Mouse (Mus musculus) thymus, adult 2 months (tissue): ENCODE results near the gene Cisd3. TPM values are rescaled to one million over a fixed set of nuclear protein-coding genes. Genes with fewer than 3 reads are reported as not detected.
"Not testable (repeated sequence)": the region's sequence is repeated elsewhere in the genome, so short reads cannot be mapped to it uniquely, and the experiment has no call there.

Experiments
- DNase-seq: peaks from one replicate; pipeline ENCODE4 v3.0.0; 2021
- H3K27ac ChIP-seq: fragments of 200-500 bp; 2 replicates; pipeline ENCODE4 v1.5.1; 2012; ENCODE audit warnings: low read length, control low read depth; ENCODE audit not compliant: control insufficient read depth, insufficient read depth
- H3K27me3 ChIP-seq: fragments of 200-500 bp; 2 replicates; pipeline ENCODE4 v1.6.1; 2012; ENCODE audit warnings: mild to moderate bottlenecking, low read length, moderate library complexity, mixed read lengths; ENCODE audit not compliant: control insufficient read depth, insufficient read depth
- H3K36me3 ChIP-seq: fragments of 200-500 bp; 2 replicates; pipeline ENCODE4 v1.6.1; 2012; ENCODE audit warnings: mild to moderate bottlenecking, low read length, moderate library complexity; ENCODE audit not compliant: control insufficient read depth, insufficient read depth
- H3K4me1 ChIP-seq: fragments of 200-500 bp; replicated peaks from 2 replicates; pipeline ENCODE4 v1.6.1; 2012; ENCODE audit warnings: low read length; ENCODE audit not compliant: control insufficient read depth, insufficient read depth
- H3K4me3 ChIP-seq: fragments of 200-500 bp; 2 replicates; pipeline ENCODE4 v1.5.1; 2012; ENCODE audit warnings: mild to moderate bottlenecking, low read length, control low read depth, moderate library complexity; ENCODE audit not compliant: control insufficient read depth, insufficient read depth
- CTCF ChIP-seq: fragments of 200-500 bp; IDR thresholded peaks from 2 replicates; pipeline ENCODE4 v1.5.1; 2012; ENCODE audit warnings: mild to moderate bottlenecking, control low read depth, low read length, moderate library complexity, borderline replicate concordance; ENCODE audit not compliant: control insufficient read depth, poor library complexity, insufficient read depth; ENCODE audit errors: extremely low read depth
- POLR2A ChIP-seq: fragments of 200-500 bp; IDR thresholded peaks from 2 replicates; pipeline ENCODE4 v1.6.1; 2012; ENCODE audit warnings: mild to moderate bottlenecking, low read length, control low read depth, moderate library complexity; ENCODE audit not compliant: control insufficient read depth, poor library complexity, insufficient read depth; ENCODE audit errors: extremely low read depth
- WGBS: fragments of 180-500 bp; shearing (Covaris S2); methylation state at CpG from one replicate; pipeline ENCODE4 v1.1.7; 2018; 5-methylcytosine and 5-hydroxymethylcytosine counted together
- polyA plus RNA-seq: library from polyadenylated mRNA; depleted of rRNA; stranded (reverse); fragments of >200 nt; gene quantifications from 2 replicates; pipeline ENCODE4 v1.2.3, GENCODE M21; 2012; rRNA removed

The Cisd3 gene
- polyA plus RNA-seq, 1 experiment, result 24.9 TPM

GRCm38 (mm10) chr11:97728730-97729129, 43.1 kb downstream of the Cisd3 start:
- Histone ChIP-seq H3K36me3 (peaks cover 24% of the 10 kb centered on the region), H3K4me3 (no peak overlapping the region), H3K27me3 (no peaks in the 10 kb centered on the region), H3K27ac (peak overlapping the region; percentile 25; the same call in 1 of the 2 replicates), H3K4me1 (peaks cover 21% of the 10 kb centered on the region)
- DNase-seq, result no peak
- 21% methylated on average over 7 of the region's 7 CpGs for WGBS
- TF ChIP-seq POLR2A (no peak), CTCF (no peak)

- no peak for DNase-seq
- no peaks in the 10 kb centered on the region for H3K36me3 ChIP-seq
- WGBS, result 83% methylated on average over 10 of the region's 10 CpGs
- H3K4me3 ChIP-seq, result no peak overlapping the region
- H3K27ac ChIP-seq, result no peak overlapping the region
- no peaks in the 10 kb centered on the region for H3K27me3 ChIP-seq
- no peak for TF ChIP-seq CTCF
- no peak for TF ChIP-seq POLR2A
- H3K4me1 ChIP-seq, result peaks cover 11% of the 10 kb centered on the region
Measured at GRCm38 (mm10) chr11:97733689-97734088, 48.1 kb downstream of the Cisd3 start.

GRCm38 (mm10) chr11:97734810-97735209, 49.2 kb downstream of the Cisd3 start:
- not testable (repeated sequence) for H3K4me3 ChIP-seq, DNase-seq, H3K27ac ChIP-seq, H3K27me3 ChIP-seq, H3K36me3 ChIP-seq, H3K4me1 ChIP-seq
- 91% methylated on average over 5 of the region's 5 CpGs for whole genome bisulfite sequencing

GRCm38 (mm10) chr11:97736645-97737044, 51.0 kb downstream of the Cisd3 start:
- no peak for DNase-seq
- Histone ChIP-seq H3K4me1 (peaks cover 6% of the 10 kb centered on the region), H3K36me3 (no peaks in the 10 kb centered on the region), H3K27me3 (no peaks in the 10 kb centered on the region), H3K4me3 (no peak overlapping the region), H3K27ac (no peak overlapping the region)
- 94% methylated on average over 5 of the region's 5 CpGs for WGBS
- no peak for TF ChIP-seq CTCF
- no peak for TF ChIP-seq POLR2A

GRCm38 (mm10) chr11:97737600-97737999, 52.0 kb downstream of the Cisd3 start:
- H3K36me3 ChIP-seq, result no peaks in the 10 kb centered on the region

More at GRCm38 (mm10) chr11:97737600-97737999, 52.0 kb downstream of the Cisd3 start:
- 91% methylated on average over 4 of the region's 4 CpGs for WGBS
- Histone ChIP-seq H3K27ac (no peak overlapping the region), H3K4me1 (peaks cover 11% of the 10 kb centered on the region), H3K27me3 (no peaks in the 10 kb centered on the region), H3K4me3 (no peak overlapping the region)
- no peak for DNase-seq
- TF ChIP-seq CTCF (no peak), POLR2A (no peak)

Other genes with a start within 250 kb of the Cisd3 start
- gene 4933428G20Rik, start 185.5 kb upstream of the Cisd3 start, polyA plus RNA-seq, result not detected in 2 replicates
- gene Srcin1, start 109.6 kb upstream of the Cisd3 start, polyA plus RNA-seq, result 0.32 and 0.55 TPM in 2 replicates
- 5.6 and 8.4 TPM in 2 replicates for gene Epop, start 56.1 kb upstream of the Cisd3 start, polyA plus RNA-seq
- gene Mllt6, start 22.4 kb upstream of the Cisd3 start, polyA plus RNA-seq, result 89.5 and 99.1 TPM in 2 replicates
- 22.6 and 28.2 TPM in 2 replicates for gene Pcgf2, start 14.7 kb downstream of the Cisd3 start, polyA plus RNA-seq
- 421 and 477 TPM in 2 replicates for gene Psmb3, start 17.6 kb downstream of the Cisd3 start, polyA plus RNA-seq
- 28.2 and 34.8 TPM in 2 replicates for gene Pip4k2b, start 58.9 kb downstream of the Cisd3 start, polyA plus RNA-seq
- gene Cwc25, start 80.7 kb downstream of the Cisd3 start, polyA plus RNA-seq, result 14.9 and 16.6 TPM in 2 replicates
- 0.38 and 0.50 TPM in 2 replicates for gene 1700001P01Rik, start 90.1 kb downstream of the Cisd3 start, polyA plus RNA-seq
- 140 and 154 TPM in 2 replicates for gene Rpl23, start 96.6 kb downstream of the Cisd3 start, polyA plus RNA-seq
- gene Lasp1, start 113.2 kb downstream of the Cisd3 start, polyA plus RNA-seq, result 167 and 178 TPM in 2 replicates
- 4.7 and 6.2 TPM in 2 replicates for gene B230217C12Rik, start 155.0 kb downstream of the Cisd3 start, polyA plus RNA-seq
- 0.19 and 0.28 TPM in 2 replicates for gene Fbxo47, start 198.3 kb downstream of the Cisd3 start, polyA plus RNA-seq